Mouse (Mus musculus) E14TG2a.4 (cell line): Measurements from ENCODE around the gene Lrrc25.

Source experiments
- CTCF ChIP-seq: conservative IDR thresholded peaks from 2 replicates; pipeline ENCODE4 v1.5.1; 2014; ENCODE audit warnings: low read length
- NANOG ChIP-seq: IDR thresholded peaks from 2 replicates; pipeline ENCODE4 v1.6.1; 2014; ENCODE audit warnings: borderline replicate concordance, low read length, mixed read lengths

DNA sequence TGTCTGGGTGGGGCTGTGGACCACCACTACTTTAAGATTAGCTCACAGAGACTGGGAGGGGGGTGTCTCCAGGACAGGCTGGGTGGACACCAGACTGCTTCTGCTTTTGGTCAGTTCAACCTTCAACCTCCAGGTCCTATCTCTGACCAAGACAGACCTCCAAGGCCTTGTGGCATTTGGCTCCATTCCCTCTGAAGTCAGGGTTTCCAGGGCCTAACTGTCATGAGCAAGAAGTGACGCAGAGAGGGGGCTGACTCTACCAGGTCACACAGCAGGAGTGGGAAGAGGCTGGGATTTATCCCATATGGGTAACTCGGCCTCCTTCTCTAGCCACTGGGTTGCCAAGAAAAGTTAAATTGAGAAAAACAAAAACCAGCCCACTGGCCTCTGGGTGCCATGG, 41.8 kb downstream of the Lrrc25 start:
- TF ChIP-seq CTCF (no peak), NANOG (no peak)
